Mouse (Mus musculus): ENCODE results near the gene Gm10570.

Gm10570 gene

DNA sequence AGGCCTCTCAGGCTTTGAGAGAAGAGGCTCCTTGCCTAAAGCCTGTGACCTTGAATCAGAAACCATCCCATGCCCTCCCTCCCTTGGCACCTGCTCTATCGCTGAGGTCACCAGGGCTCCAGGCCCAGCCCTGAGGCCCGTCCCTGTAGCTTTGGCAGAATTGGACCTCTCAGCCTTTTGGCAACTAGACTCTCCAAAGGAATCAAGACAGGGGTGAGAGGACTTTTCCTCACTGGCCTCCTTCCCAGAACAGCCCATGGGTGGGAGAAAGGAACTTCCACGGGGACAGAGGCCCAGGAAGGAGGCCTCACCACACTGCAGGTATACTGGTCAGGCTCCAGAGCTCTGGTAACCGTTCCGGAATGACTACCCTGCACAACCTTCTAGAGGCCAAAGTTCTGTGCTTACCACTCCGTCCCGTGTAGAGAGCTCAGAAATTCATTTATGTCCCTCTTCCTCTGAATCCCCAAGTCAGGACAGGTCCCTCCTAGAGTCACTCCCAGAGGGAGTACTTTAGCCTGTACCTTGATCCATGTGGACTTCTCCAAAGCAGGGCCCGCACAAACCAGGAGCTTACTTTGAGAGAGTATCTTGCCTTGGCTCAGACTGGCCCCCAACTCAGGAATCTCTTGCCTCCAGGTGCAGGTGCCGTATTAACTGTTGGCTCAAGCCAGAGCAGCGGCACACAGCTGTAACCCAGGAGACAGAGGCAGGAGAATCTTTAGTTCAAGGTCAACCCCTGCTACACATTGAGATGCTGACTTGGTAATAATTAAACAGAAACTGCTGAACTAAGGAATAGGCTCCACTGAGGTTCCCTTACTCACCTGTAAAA, 1.5 kb downstream of the Gm10570 start:
- in situ Hi-C loops (cut with MseI, MboI): no loop called here

DNA sequence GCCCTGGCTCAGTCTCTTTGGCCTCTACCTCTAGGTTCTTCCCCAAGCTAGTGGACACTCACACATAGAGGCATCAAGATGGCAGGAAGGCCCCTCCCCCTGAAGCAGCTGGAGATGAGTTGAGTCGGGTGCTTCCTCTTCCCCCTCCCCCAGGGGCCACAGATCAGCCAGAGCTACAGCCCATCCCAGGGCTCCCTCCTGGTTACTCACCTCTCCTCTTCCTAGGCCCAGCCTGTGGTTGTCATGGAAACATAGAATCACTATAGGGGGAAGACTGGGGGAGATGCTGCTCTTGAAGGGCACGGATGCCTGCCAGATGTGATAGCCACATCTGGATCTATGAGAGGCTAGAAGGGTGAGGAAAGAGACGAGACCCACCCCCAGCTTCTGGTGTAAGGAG, 3.7 kb downstream of the Gm10570 start:
- in situ Hi-C loops (cut with MseI, MboI): no loop called here

DNA sequence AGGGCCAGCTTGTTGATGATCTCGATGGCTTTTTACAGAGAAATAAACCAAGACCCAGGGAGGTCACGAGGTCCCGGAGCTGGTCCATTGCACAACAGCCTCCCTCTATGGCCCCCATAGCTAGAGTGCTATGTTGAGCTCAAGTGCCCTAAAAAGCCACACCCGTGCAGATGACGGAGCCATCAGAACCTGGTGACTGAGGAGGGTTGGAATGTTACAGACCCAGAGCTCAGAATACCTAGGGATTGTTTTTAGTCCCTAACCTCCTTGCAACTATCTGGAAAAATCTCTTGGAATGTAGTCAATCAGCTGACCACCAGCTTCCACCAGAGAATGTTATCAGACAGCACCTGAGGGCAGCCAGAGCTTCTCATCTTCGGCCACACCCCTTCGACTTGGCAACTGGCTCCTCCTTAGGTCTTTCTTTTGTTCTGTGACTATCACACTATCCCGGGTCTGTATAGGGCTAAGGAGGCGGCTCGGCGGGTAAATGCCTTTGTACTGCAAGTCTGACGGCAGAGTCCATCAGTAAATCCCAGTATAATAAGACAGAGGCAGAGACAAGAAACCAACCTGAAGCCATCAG, 6.1 kb downstream of the Gm10570 start:
- in situ Hi-C loops (cut with MseI, MboI): no loop called here

DNA sequence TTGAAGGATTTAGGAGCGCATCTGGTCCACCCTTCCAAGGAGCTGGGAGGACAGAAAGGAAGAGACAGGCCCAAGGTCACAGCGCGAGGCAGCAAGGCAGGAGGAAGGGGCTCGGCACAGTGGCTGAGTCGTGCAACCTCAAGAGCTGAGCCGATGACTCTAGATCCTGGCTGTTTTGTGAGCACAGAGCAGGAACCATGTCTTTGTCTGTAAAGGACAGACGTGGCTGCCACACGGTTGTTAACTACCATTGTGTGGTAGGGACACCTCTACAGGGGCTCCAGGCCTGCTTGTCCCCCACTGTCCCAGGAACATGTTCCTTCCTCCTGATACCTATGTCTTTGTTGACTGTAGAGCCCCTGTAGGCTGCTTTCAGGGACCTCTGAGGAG, 8.8 kb downstream of the Gm10570 start:
- in situ Hi-C loops (cut with MseI, MboI): no loop called here

DNA sequence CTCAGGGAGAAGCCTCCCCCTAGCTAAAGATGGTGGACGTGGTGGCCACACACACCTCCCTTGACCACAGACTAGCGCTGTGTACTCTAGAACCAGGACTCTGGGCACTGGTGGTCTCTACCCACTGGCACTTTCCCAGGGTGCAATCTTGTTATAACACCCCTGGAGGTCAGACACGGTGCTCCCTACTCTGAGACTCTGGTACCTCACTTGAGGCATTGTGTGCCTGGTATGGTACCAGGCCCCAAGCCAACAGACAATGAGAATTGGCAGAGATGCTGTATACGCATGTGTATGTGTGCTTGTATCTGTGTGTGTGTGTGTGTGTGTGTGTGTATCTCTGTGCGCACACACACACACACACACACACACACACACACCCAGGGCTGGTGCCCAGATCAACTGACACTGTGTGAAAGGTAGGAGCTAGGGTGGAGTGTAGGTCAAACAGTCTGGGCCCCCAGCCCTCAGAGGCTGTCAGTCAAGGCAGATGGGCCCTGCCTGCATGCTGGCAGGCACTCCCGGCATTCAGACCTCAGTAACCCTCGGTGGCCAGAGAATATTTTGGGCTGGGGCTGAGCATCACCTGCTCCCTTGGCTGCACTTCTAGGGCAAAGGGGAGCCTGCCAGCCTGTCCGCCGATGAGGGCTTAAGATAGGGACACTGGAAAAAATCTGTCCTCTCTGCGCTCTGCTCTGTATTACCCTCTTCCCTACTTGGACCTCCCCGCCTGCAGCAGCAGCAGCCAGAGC, 9.4 kb downstream of the Gm10570 start:
- in situ Hi-C loops (cut with MseI, MboI): no loop called here

DNA sequence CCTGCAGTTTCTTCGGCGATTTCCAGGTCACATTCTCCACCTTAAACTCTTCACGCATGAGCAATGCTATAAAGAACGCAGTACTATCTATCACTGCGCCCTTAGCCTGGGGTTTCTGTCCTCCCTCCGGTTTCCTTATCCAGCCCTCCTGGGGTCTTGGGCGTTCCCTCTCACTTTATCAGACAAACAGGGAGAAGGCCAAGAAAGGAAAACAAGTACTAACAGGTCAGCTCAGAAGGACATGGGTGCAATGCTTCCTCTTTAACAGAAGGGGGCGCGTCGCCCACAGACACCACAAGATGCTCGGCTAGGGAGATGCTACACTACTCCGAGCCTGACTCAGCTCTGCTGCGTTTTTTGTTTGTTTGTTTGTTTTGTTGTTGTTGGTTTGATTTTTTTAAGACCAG, 11.3 kb downstream of the Gm10570 start:
- in situ Hi-C loops (cut with MseI, MboI): no loop called here

- in situ Hi-C loops (cut with MseI, MboI): no loop called here
Observed at GRCm38 (mm10) chr4:130296243-130296965, 12.1 kb downstream of the Gm10570 start.

DNA sequence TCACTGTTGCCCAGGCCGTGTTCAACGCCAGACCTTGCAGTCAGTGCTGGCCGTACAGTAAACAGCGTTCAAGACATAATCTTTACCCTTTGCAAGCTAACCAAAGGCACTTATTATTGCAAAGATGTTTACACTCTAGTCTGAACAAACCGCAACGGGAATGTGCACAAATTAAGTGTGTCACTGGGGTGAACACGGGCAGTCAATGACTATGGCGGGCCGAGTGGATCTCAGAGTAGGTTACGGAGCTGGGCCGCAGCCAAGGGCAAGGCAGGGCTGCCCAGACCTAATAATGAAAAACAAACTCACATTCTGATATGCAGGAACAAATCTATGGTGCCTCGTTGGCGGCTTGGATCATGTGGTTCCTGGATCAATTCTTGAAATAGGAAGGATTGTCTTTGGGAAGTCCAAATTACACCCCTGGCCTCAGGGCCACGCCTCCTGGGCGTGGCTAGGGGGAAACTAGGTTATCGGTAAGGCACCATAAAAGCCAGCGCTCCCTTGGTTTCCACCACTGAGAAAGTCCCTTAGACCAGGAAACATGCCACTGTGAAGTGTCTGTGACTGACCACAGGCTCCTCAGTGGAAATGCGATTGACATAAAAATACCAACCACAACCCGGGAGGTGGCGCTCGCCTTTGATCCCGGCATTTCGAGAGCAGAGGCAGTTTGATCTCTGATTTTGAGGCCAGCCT, 13.3 kb downstream of the Gm10570 start:
- in situ Hi-C loops (cut with MseI, MboI): no loop called here

DNA sequence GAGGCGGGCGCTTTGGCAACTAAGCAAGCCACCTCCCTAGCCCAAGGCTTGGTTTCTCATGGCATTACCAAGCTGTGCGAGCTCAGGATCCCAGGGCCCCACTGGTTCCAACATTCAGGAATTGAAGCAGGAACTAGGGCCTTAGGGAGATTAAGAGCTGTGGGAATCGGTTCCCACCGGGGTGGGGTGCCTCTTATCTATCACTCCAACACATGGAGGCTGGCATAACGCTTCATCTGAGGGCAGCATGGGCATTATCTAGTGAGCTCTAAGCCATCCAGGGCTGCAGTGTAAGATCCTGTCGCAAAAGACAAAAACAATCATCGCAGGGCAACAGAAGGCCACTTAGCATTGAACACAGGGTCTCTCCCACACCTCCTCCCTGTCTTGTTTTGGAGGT, 14.0 kb downstream of the Gm10570 start:
- in situ Hi-C loops (cut with MseI, MboI): no loop called here

- in situ Hi-C loops (cut with MseI, MboI): no loop called here
Observed at GRCm38 (mm10) chr4:130292271-130292670, 16.2 kb downstream of the Gm10570 start.

DNA sequence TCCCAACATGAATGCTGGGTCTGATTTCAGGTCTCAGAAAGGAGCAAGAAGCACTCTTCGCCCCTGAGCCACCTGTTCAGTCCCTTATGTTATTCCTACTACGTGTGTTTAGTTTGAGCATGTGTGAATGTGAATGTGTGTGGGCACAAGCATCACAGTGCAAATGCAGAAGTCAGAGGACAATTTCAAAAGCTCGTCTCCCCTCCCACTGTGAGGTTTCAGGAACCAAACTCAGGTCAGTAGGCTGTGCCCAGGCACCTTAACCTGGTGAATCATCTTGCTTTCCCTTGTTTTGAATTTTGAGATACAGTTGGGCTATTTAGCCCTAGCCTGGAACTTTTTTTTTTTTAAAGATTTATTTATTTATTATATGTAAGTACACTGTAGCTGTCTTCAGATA, 18.6 kb downstream of the Gm10570 start:
- in situ Hi-C loops (cut with MseI, MboI): no loop called here

DNA sequence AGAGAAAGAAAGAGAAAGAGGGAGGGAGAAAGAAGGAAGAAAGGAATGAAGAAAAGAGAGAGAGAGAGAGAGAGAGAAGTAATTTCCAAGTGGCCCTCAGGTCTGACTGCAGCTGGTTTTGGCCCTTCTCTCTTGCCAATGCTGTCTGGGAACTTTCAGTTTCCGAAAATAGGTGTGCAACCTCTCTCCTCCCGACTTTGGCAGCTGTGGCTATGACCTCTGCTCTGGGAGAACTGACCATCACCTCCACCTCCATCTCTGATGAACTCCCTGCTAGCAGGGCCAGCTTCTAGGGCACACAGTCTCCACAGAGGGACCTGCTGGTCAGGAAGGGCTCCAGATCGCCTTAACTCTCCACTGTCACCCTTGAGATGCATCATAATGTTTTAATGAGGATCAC, 21.9 kb downstream of the Gm10570 start:
- in situ Hi-C loops (cut with MseI, MboI): no loop called here

GRCm38 (mm10) chr4:130283826-130284225, 24.6 kb downstream of the Gm10570 start:
- in situ Hi-C loops (cut with MseI, MboI): no loop called here

DNA sequence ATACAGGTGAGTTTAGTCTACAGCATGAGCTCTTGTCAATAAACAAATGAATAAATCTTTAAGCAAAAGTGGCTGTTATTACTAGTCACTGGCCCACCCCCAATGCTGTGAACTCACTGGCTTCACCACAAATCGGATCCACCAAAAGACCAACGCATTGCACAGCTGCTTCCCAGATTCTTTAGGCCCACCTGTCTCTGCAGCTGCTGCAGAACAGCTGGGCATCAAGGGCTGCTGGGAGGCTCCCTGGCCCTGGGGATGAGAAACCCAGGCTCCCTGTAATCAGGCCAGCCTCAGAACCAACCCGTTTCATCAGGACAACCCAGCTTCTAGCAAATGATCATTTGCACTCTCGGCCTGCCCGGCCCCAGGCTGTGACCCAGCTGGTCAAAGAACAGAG, 25.6 kb downstream of the Gm10570 start:
- in situ Hi-C loops (cut with MseI, MboI): no loop called here

- in situ Hi-C loops (cut with MseI, MboI): no loop called here
Observed at GRCm38 (mm10) chr4:130279105-130279504, 29.4 kb downstream of the Gm10570 start, which contains the start of gene Serinc2. Gene Serinc2, minus strand, starts transcription at chr4:130279205.

GRCm38 (mm10) chr4:130276573-130277176, 31.8 kb downstream of the Gm10570 start:
- in situ Hi-C loops (cut with MseI, MboI): no loop called here

DNA sequence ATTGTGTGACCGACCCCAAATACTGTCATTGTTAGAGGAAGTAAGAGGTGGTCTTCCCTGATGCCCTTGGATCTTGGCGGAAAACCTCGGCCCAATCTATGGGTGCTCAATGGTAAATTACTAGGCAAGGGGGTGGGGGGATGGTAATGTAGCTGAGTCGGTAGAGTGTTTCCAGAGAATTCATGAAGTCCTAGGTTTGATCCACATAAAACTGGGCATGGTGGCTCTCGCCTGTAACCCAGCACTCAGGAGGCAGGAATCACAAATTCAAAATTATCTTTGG, 32.7 kb downstream of the Gm10570 start:
- in situ Hi-C loops (cut with MseI, MboI): no loop called here

- in situ Hi-C loops (cut with MseI, MboI): no loop called here
Observed at GRCm38 (mm10) chr4:130275016-130275822, 33.3 kb downstream of the Gm10570 start.

- in situ Hi-C loops (cut with MseI, MboI): no loop called here
Observed at GRCm38 (mm10) chr4:130274346-130275015, 34.0 kb downstream of the Gm10570 start.

All from mouse trophoblast stem cell (cell line).